Mouse (Mus musculus) MEL (cell line): ENCODE measurements at regions not wholly inside any gene's neighbourhood (a gene's known extent, or its start where the extent isn't known, plus 50 kb on each side); places are given as distances from the start of the nearest gene placed in this dataset.

ENCODE experiments used
- DNase-seq: peaks from one replicate; pipeline ENCODE4 v3.0.0; 2011; ENCODE audit warnings: low read depth, low spot score
- H3K27ac ChIP-seq: 2 replicates; pipeline ENCODE4 v1.5.1; 2012; ENCODE audit warnings: low read depth, mild to moderate bottlenecking, control low read depth, low read length, moderate library complexity; ENCODE audit not compliant: control insufficient read depth
- H3K27me3 ChIP-seq, 2 experiments: fragments of 150-350 bp in 1 of 2; sonication (generic) in 1 of 2; 2 replicates each; pipeline ENCODE4 v1.6.1; 2012; ENCODE audit warnings: low read length in 2 of 2, mild to moderate bottlenecking in 2 of 2, improper control_type of control experiment in 1 of 2, moderate library complexity in 1 of 2; ENCODE audit not compliant: insufficient read depth in 2 of 2, control insufficient read depth in 1 of 2
- H3K36me3 ChIP-seq, 2 experiments: 2 replicates each; pipeline ENCODE4 v1.6.1; 2012 to 2014; ENCODE audit warnings: low read length in 2 of 2, improper control_type of control experiment in 1 of 2, inconsistent platforms in 1 of 2, mild to moderate bottlenecking in 1 of 2; ENCODE audit not compliant: insufficient read depth in 2 of 2, control insufficient read depth in 1 of 2
- H3K4me1 ChIP-seq, 2 experiments: fragments of 150-350 bp in 1 of 2; sonication (generic) in 1 of 2; 2 replicates each; pipeline ENCODE4 v1.6.1; 2012; ENCODE audit warnings: low read length in 2 of 2, improper control_type of control experiment in 1 of 2, mild to moderate bottlenecking in 1 of 2; ENCODE audit not compliant: insufficient read depth in 2 of 2, control insufficient read depth in 1 of 2
- H3K4me3 ChIP-seq, 2 experiments: fragments of 150-350 bp in 1 of 2; sonication (generic) in 1 of 2; 2 replicates each; pipeline ENCODE4 v1.5.1; 2012; ENCODE audit warnings: low read depth in 2 of 2, low read length in 2 of 2, mild to moderate bottlenecking in 2 of 2, moderate library complexity in 2 of 2, control low read depth in 1 of 2, improper control_type of control experiment in 1 of 2; ENCODE audit not compliant: control insufficient read depth in 1 of 2, insufficient read depth in 1 of 2
- H3K79me2 ChIP-seq: 2 replicates; pipeline ENCODE4 v1.6.1; 2012; ENCODE audit warnings: mild to moderate bottlenecking, low read length, moderate library complexity; ENCODE audit not compliant: control insufficient read depth, poor library complexity, insufficient read depth
- H3K9ac ChIP-seq: 2 replicates; pipeline ENCODE4 v1.6.1; 2012; ENCODE audit warnings: low read depth, mild to moderate bottlenecking, control low read depth, low read length, moderate library complexity; ENCODE audit not compliant: control insufficient read depth, poor library complexity, severe bottlenecking
- H3K9me3 ChIP-seq: fragments of 150-350 bp; sonication (generic); replicated peaks from 2 replicates; pipeline ENCODE4 v1.6.1; 2012; ENCODE audit warnings: mild to moderate bottlenecking, low read length, improper control_type of control experiment, moderate library complexity; ENCODE audit not compliant: insufficient read depth
- BHLHE40 ChIP-seq: IDR thresholded peaks from 2 replicates; pipeline ENCODE4 v1.6.1; 2012; ENCODE audit warnings: low read depth, mild to moderate bottlenecking, inconsistent platforms, low read length, improper control_type of control experiment, borderline replicate concordance
- ELF1 ChIP-seq: IDR thresholded peaks from 2 replicates; pipeline ENCODE4 v1.6.1; 2014; ENCODE audit warnings: low read depth, mild to moderate bottlenecking, inconsistent platforms, low read length, improper control_type of control experiment, moderate library complexity
- EP300 ChIP-seq, 2 experiments: IDR thresholded peaks; 2 replicates each; pipeline ENCODE4 v1.6.1; 2011; ENCODE audit warnings: improper control_type of control experiment in 2 of 2, low read length in 2 of 2, low read depth in 1 of 2, mild to moderate bottlenecking in 1 of 2
- MAFK ChIP-seq: IDR thresholded peaks from 2 replicates; pipeline ENCODE4 v1.6.1; 2011; ENCODE audit warnings: low read depth, mild to moderate bottlenecking, low read length, improper control_type of control experiment, borderline replicate concordance
- MAX ChIP-seq: IDR thresholded peaks from 2 replicates; pipeline ENCODE4 v1.6.1; 2011; ENCODE audit warnings: low read length, improper control_type of control experiment
- MXI1 ChIP-seq: IDR thresholded peaks from 2 replicates; pipeline ENCODE4 v1.6.1; 2011; ENCODE audit warnings: mild to moderate bottlenecking, low read depth, low read length, improper control_type of control experiment
- MYB ChIP-seq: IDR thresholded peaks from 2 replicates; pipeline ENCODE4 v1.6.1; 2011; ENCODE audit warnings: mild to moderate bottlenecking, low read depth, low read length, improper control_type of control experiment
- NRF1 ChIP-seq: IDR thresholded peaks from 2 replicates; pipeline ENCODE4 v1.6.1; 2014; ENCODE audit warnings: low read depth, mild to moderate bottlenecking, inconsistent platforms, low read length, improper control_type of control experiment, moderate library complexity; ENCODE audit not compliant: poor library complexity, insufficient read depth, severe bottlenecking
- POLR2A ChIP-seq, 2 experiments: IDR thresholded peaks; 2 replicates each; pipeline ENCODE4 v1.6.1; 2011 to 2012; ENCODE audit warnings: low read length in 2 of 2, mild to moderate bottlenecking in 2 of 2, control low read depth in 1 of 2, improper control_type of control experiment in 1 of 2, low read depth in 1 of 2, moderate library complexity in 1 of 2; ENCODE audit not compliant: control insufficient read depth in 1 of 2, insufficient read depth in 1 of 2, poor library complexity in 1 of 2
- POLR2AphosphoS2 ChIP-seq: IDR thresholded peaks from 2 replicates; pipeline ENCODE4 v1.6.1; 2011; ENCODE audit warnings: low read length, improper control_type of control experiment
- POLR2AphosphoS5 ChIP-seq: IDR thresholded peaks from 2 replicates; pipeline ENCODE4 v1.6.1; 2012; ENCODE audit warnings: low read depth, borderline replicate concordance, mild to moderate bottlenecking, inconsistent platforms, low read length, moderate library complexity, mixed read lengths
- RCOR1 ChIP-seq: IDR thresholded peaks from 2 replicates; pipeline ENCODE4 v1.6.1; 2012; ENCODE audit warnings: low read depth, mild to moderate bottlenecking, inconsistent platforms, low read length, improper control_type of control experiment
- SIN3A ChIP-seq: IDR thresholded peaks from 2 replicates; pipeline ENCODE4 v1.6.1; 2012; ENCODE audit warnings: low read length, improper control_type of control experiment, inconsistent platforms
- SMC3 ChIP-seq: IDR thresholded peaks from 2 replicates; pipeline ENCODE4 v1.6.1; 2011; ENCODE audit warnings: low read depth, low read length, improper control_type of control experiment
- TBP ChIP-seq: IDR thresholded peaks from 2 replicates; pipeline ENCODE4 v1.8.0; 2011; ENCODE audit warnings: low read depth, low read length, improper control_type of control experiment
- UBTF ChIP-seq: IDR thresholded peaks from 2 replicates; pipeline ENCODE4 v1.6.1; 2012; ENCODE audit warnings: low read depth, mild to moderate bottlenecking, inconsistent platforms, low read length, improper control_type of control experiment, moderate library complexity, borderline replicate concordance; ENCODE audit not compliant: insufficient read depth
- USF1 ChIP-seq: IDR thresholded peaks from 2 replicates; pipeline ENCODE4 v1.6.1; 2014; ENCODE audit warnings: low read depth, mild to moderate bottlenecking, inconsistent platforms, low read length, improper control_type of control experiment, moderate library complexity
- USF2 ChIP-seq, 2 experiments: IDR thresholded peaks; 2 replicates each; pipeline ENCODE4 v1.6.1; 2011 to 2012; ENCODE audit warnings: improper control_type of control experiment in 2 of 2, low read length in 2 of 2, borderline replicate concordance in 1 of 2, inconsistent platforms in 1 of 2, low read depth in 1 of 2, mild to moderate bottlenecking in 1 of 2; ENCODE audit not compliant: insufficient read depth in 1 of 2
- ZC3H11A ChIP-seq: IDR thresholded peaks from 2 replicates; pipeline ENCODE4 v1.6.1; 2012; ENCODE audit warnings: low read depth, mild to moderate bottlenecking, inconsistent platforms, low read length, improper control_type of control experiment
- ZMIZ1 ChIP-seq: IDR thresholded peaks from 2 replicates; pipeline ENCODE4 v1.6.1; 2012; ENCODE audit warnings: low read depth, mild to moderate bottlenecking, inconsistent platforms, low read length, improper control_type of control experiment, moderate library complexity

- H3K27me3 ChIP-seq: no peaks in the 10 kb centered on the region
Observed at GRCm38 (mm10) chr13:90300481-90300880, 211.1 kb upstream of the Xrcc4 start.

DNA sequence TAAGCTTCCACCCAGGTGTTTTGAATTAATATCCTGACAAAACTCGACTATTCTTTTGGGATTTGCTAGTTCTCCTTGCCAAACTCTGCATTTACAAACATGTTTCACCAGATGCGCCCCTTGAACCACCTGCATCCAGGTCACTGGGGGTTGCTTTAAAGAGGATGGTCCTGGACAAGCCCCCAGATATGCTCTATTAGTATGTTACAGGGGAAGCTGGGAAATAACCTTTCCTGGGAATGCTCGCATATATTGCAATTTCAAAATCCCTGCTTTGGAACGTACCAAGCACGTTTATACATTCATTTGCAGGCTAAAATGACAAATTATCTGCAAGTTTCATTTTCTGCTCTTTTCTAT lies 205.2 kb upstream of the Xrcc4 start:
- H3K9me3 ChIP-seq: no peaks in the 10 kb centered on the region
- H3K4me1 ChIP-seq: no peaks in the 10 kb centered on the region
- no peak overlapping the region for H3K27ac ChIP-seq
- H3K27me3 ChIP-seq: no peaks in the 10 kb centered on the region
- H3K9ac ChIP-seq: no peak overlapping the region
- no peak for DNase-seq
- H3K36me3 ChIP-seq: no peaks in the 10 kb centered on the region
- TF ChIP-seq POLR2AphosphoS5 (no peak), MYB (no peak), NRF1 (no peak), MAX (no peak), TBP (no peak), USF1 (no peak), BHLHE40 (no peak), POLR2A (IDR thresholded peaks at IDR 0.05; ENCODE audit: control insufficient read depth in 1 of 2, insufficient read depth in 1 of 2, low read depth in 1 of 2, low read length in 2 of 2, poor library complexity in 1 of 2) (no peak), MXI1 (no peak), MAFK (no peak), ELF1 (no peak), SIN3A (no peak), ZC3H11A (no peak), USF2 (IDR thresholded peaks at IDR 0.05; ENCODE audit: borderline replicate concordance in 1 of 2, insufficient read depth in 1 of 2, low read depth in 1 of 2, low read length in 2 of 2) (no peak), UBTF (no peak), RCOR1 (no peak)
- no peak overlapping the region for H3K4me3 ChIP-seq
- no peaks in the 10 kb centered on the region for H3K79me2 ChIP-seq

More at GRCm38 (mm10) chr13:90300481-90300880, 211.1 kb upstream of the Xrcc4 start:
- Histone ChIP-seq H3K9me3 (no peaks in the 10 kb centered on the region), H3K27ac (no peak overlapping the region), H3K4me3 (no peak overlapping the region)
- TF ChIP-seq SMC3 (no peak), ZMIZ1 (no peak), POLR2AphosphoS2 (no peak), NRF1 (no peak), UBTF (no peak), EP300 (IDR thresholded peaks at IDR 0.05; ENCODE audit: low read depth in 1 of 2, low read length in 2 of 2) (no peak), POLR2AphosphoS5 (no peak)
- TF ChIP-seq, all 39 proteins: peak for 0
- Histone ChIP-seq H3K9ac (no peak overlapping the region), H3K79me2 (no peaks in the 10 kb centered on the region), H3K4me1 (no peaks in the 10 kb centered on the region), H3K36me3 (no peaks in the 10 kb centered on the region)
- no peak for DNase-seq
